Mouse (Mus musculus) lung, adult 2 months (tissue): ENCODE measurements around the gene Usp34.

Source experiments
- CTCF ChIP-seq: fragments of 200-500 bp; IDR thresholded peaks from 2 replicates; pipeline ENCODE4 v1.5.1; 2011; ENCODE audit warnings: mild to moderate bottlenecking, low read length, control low read depth; ENCODE audit not compliant: insufficient read depth
- POLR2A ChIP-seq: fragments of 200-500 bp; IDR thresholded peaks from 2 replicates; pipeline ENCODE4 v1.6.1; 2011; ENCODE audit warnings: low read depth, mild to moderate bottlenecking, control low read depth, low read length, borderline replicate concordance; ENCODE audit errors: extremely low read depth

- TF ChIP-seq CTCF = no peak
- TF ChIP-seq POLR2A = no peak
These were observed 46.5 kb upstream of the Usp34 start for GRCm38 (mm10) chr11:23260186-23260585.
